Comparison of ENCODE assay signal across 29 mouse cellular contexts in genomic region chr6:92960997-92961396, GRCm38 (mm10). TPM values are rescaled to one million over a fixed set of nuclear protein-coding genes. Genes with fewer than 3 reads are reported as not detected.
"Had no signal": no experiment of that assay in that cellular context is flagged by ENCODE, and none has a peak within 500 bp of the region (broad histone marks: within the 10 kb centered on the region; RNA-seq: fewer than 3 reads in every experiment).

No protein-coding gene starts in this region.

- H3K9ac ChIP-seq: embryonic facial prominence, embryonic 12.5 days; embryonic facial prominence, embryonic 13.5 days; embryonic facial prominence, embryonic 15.5 days; forebrain, embryonic 12.5 days; forebrain, embryonic 13.5 days; forebrain, embryonic 15.5 days; forebrain, postnatal 0 days had no signal

- H3K4me3 ChIP-seq: embryonic facial prominence, embryonic 10.5 days; embryonic facial prominence, embryonic 12.5 days; embryonic facial prominence, embryonic 13.5 days; embryonic facial prominence, embryonic 15.5 days; erythroblast, embryonic 14.5 days; forebrain, embryonic 10.5 days; forebrain, embryonic 12.5 days; forebrain, embryonic 13.5 days; forebrain, embryonic 15.5 days; gastrocnemius, adult 2 months; heart, adult 2 months had no signal

- H3K4me1 ChIP-seq: embryonic facial prominence, embryonic 12.5 days; embryonic facial prominence, embryonic 15.5 days; forebrain, embryonic 12.5 days; forebrain, embryonic 13.5 days; forebrain, embryonic 15.5 days had no signal

- H3K9me3 ChIP-seq: embryonic facial prominence, embryonic 12.5 days; embryonic facial prominence, embryonic 13.5 days; embryonic facial prominence, embryonic 15.5 days; forebrain, embryonic 12.5 days; forebrain, embryonic 15.5 days had no signal

- DNase-seq: cerebellum, adult 2 months; cerebellum, adult 8-10 months; cerebellum, adult 9-10 months; cerebellum, adult 9-11 months; cerebellum, postnatal 10 days; cerebellum, postnatal 14 days; cerebellum, postnatal 25 days; cerebellum, postnatal 36 days; embryo, embryonic 11 days; forebrain, postnatal 0 days; gastrocnemius, adult 2 months; gastrocnemius, postnatal 10 days; gastrocnemius, postnatal 14 days; gastrocnemius, postnatal 25 days; gastrocnemius, postnatal 36 days; heart, adult 2 months had no signal

- H3K27me3 ChIP-seq: embryonic facial prominence, embryonic 12.5 days; embryonic facial prominence, embryonic 13.5 days; embryonic facial prominence, embryonic 15.5 days; forebrain, embryonic 15.5 days had no signal

- ATAC-seq: forebrain, embryonic 13.5 days; forebrain, embryonic 14.5 days; forebrain, embryonic 15.5 days; forebrain, embryonic 16.5 days; forebrain, postnatal 0 days had no signal

- H3K36me3 ChIP-seq: embryonic facial prominence, embryonic 10.5 days; embryonic facial prominence, embryonic 12.5 days; embryonic facial prominence, embryonic 13.5 days; embryonic facial prominence, embryonic 15.5 days; forebrain, embryonic 10.5 days; forebrain, embryonic 12.5 days; forebrain, embryonic 15.5 days had no signal

- H3K27ac ChIP-seq: embryonic facial prominence, embryonic 10.5 days; embryonic facial prominence, embryonic 12.5 days; embryonic facial prominence, embryonic 13.5 days; embryonic facial prominence, embryonic 15.5 days; forebrain, embryonic 10.5 days; forebrain, embryonic 12.5 days; forebrain, embryonic 13.5 days; forebrain, embryonic 15.5 days; gastrocnemius, adult 2 months; heart, adult 2 months had no signal

- H3K4me2 ChIP-seq: embryonic facial prominence, embryonic 12.5 days; embryonic facial prominence, embryonic 13.5 days; embryonic facial prominence, embryonic 15.5 days; forebrain, embryonic 12.5 days; forebrain, embryonic 13.5 days; forebrain, embryonic 15.5 days had no signal

RNA-seq across cellular contexts. Expression of gene Adamts9, which starts 17.7 kb away (rescaled TPM):
- total RNA-seq: common myeloid progenitor, adult 5-6 weeks; granulocyte monocyte progenitor cell, adult 5-6 weeks had no signal
- polyA plus RNA-seq: erythroblast, embryonic 14.5 days had no signal
